Mouse (Mus musculus): Measurements from ENCODE around the gene Slc25a30.

GRCm38 (mm10) chr14:75741904-75742303, 44.9 kb downstream of the Slc25a30 start:
- TF ChIP-seq EP300 (IDR thresholded peaks at IDR 0.05) (no peak), CTCF (IDR thresholded peaks at IDR 0.05) (no peak)

Measured in lung, postnatal 0 days (tissue).